Mouse (Mus musculus): ENCODE measurements around the gene Cyp2a12. TPM values are rescaled to one million over a fixed set of nuclear protein-coding genes. Genes with fewer than 3 reads are reported as not detected.

Cyp2a12 gene
- polyA plus RNA-seq, 1 experiment = 0.05 TPM

DNA sequence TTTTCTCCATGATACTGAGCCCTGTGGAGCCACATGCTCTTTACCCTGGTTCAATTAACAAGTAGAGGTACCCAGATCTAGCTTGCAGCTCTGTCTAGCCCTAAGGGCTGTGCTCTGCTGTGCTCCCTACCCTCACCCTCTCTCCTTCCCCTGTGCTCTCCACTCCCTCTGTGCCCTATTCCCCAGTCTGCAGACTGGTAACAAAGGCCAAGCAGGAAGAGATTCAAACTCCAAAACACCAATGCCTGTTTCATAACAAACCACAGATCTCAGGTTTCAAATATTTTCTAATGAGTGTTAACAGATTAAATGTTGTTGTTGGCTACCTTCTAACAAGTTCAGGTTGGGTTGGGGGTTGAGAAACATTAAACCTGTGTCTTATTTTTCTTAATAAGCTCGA is 49.8 kb downstream of the Cyp2a12 start:
- no peaks in the 10 kb centered on the region for H3K4me1 ChIP-seq (ENCODE audit: control insufficient read depth, insufficient read depth, insufficient read length)
- whole genome bisulfite sequencing = 63% methylated on average over 1 of the region's 1 CpGs
- H3K4me3 ChIP-seq (ENCODE audit: extremely low read depth, insufficient read depth, insufficient read length) = no peak overlapping the region
- H3K27me3 ChIP-seq (ENCODE audit: control insufficient read depth, insufficient read depth, low read length) = no peaks in the 10 kb centered on the region
- no peak for DNase-seq (ENCODE audit: low read depth in 1 of 2, low spot score in 2 of 2)
- H3K36me3 ChIP-seq (ENCODE audit: control insufficient read depth, insufficient read depth, low read length) = no peaks in the 10 kb centered on the region
- TF ChIP-seq POLR2A (IDR thresholded peaks at IDR 0.05; ENCODE audit: low read depth, low read length) = no peak
- TF ChIP-seq CTCF (IDR thresholded peaks at IDR 0.05; ENCODE audit: extremely low read depth, insufficient read depth, insufficient read length, insufficient replicate concordance) = no peak
- H3K27ac ChIP-seq (ENCODE audit: insufficient read depth, low read length) = no peak overlapping the region

DNA sequence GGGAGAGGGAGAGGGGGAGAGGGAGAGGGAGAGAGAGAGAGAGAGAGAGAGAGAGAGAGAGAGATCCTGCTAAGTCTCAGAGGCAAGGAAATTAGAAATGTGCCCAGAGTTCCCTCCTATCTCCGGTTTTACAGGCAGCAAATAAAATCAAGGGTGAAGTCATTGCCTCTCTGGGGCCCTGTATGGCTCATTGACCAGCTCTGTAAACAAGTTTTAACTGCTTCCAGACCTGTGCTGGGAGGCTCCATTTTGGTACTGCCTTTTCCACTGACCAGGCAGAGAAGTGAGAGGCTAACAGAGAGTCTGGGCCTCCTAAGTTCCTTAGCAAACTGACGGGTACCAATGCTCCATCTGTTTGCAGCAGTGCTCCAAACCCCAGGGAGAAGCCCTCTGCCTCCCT is 52.7 kb downstream of the Cyp2a12 start:
- H3K36me3 ChIP-seq (ENCODE audit: control insufficient read depth, insufficient read depth, low read length) = no peaks in the 10 kb centered on the region
- no peaks in the 10 kb centered on the region for H3K27me3 ChIP-seq (ENCODE audit: control insufficient read depth, insufficient read depth, low read length)
- TF ChIP-seq POLR2A (IDR thresholded peaks at IDR 0.05; ENCODE audit: low read depth, low read length) = no peak
- no peak for TF ChIP-seq CTCF (IDR thresholded peaks at IDR 0.05; ENCODE audit: extremely low read depth, insufficient read depth, insufficient read length, insufficient replicate concordance)
- no peak overlapping the region for H3K4me3 ChIP-seq (ENCODE audit: extremely low read depth, insufficient read depth, insufficient read length)
- H3K4me1 ChIP-seq (ENCODE audit: control insufficient read depth, insufficient read depth, insufficient read length) = no peaks in the 10 kb centered on the region
- WGBS = 64% methylated on average over 2 of the region's 2 CpGs
- no peak for DNase-seq (ENCODE audit: low read depth in 1 of 2, low spot score in 2 of 2)
- H3K27ac ChIP-seq (ENCODE audit: insufficient read depth, low read length) = no peak overlapping the region

Other genes with a start within 250 kb of the Cyp2a12 start
- gene Cyp2g1, start 220.2 kb upstream of the Cyp2a12 start, polyA plus RNA-seq (2012; rRNA removed) = not detected in 2 replicates
- not detected in 2 replicates for gene Cyp2a5, start 193.8 kb upstream of the Cyp2a12 start, polyA plus RNA-seq (2012; rRNA removed)
- gene Cyp2a22, start 89.7 kb upstream of the Cyp2a12 start, polyA plus RNA-seq (2012; rRNA removed) = not detected in 2 replicates
- gene Cyp2f2, start 90.8 kb downstream of the Cyp2a12 start, polyA plus RNA-seq (2012; rRNA removed) = 0.12 and 0.34 TPM in 2 replicates
- gene Cyp2t4, start 124.6 kb downstream of the Cyp2a12 start, polyA plus RNA-seq (2012; rRNA removed) = not detected in 2 replicates
- 83.0 and 97.5 TPM in 2 replicates for gene Egln2, start 137.7 kb downstream of the Cyp2a12 start, polyA plus RNA-seq (2012; rRNA removed)
- gene Rab4b, start 149.8 kb downstream of the Cyp2a12 start, polyA plus RNA-seq (2012; rRNA removed) = 78.8 and 111 TPM in 2 replicates
- not detected in 2 replicates for gene Gm21983, start 152.0 kb downstream of the Cyp2a12 start, polyA plus RNA-seq (2012; rRNA removed)
- gene Mia, start 152.1 kb downstream of the Cyp2a12 start, polyA plus RNA-seq (2012; rRNA removed) = 1.0 and 2.3 TPM in 2 replicates
- 9.5 and 12.1 TPM in 2 replicates for gene BC024978, start 166.7 kb downstream of the Cyp2a12 start, polyA plus RNA-seq (2012; rRNA removed)
- gene Snrpa, start 167.2 kb downstream of the Cyp2a12 start, polyA plus RNA-seq (2012; rRNA removed) = 93.7 and 142 TPM in 2 replicates
- gene Itpkc, start 199.6 kb downstream of the Cyp2a12 start, polyA plus RNA-seq (2012; rRNA removed) = 5.9 and 7.0 TPM in 2 replicates
- 28.9 and 36.4 TPM in 2 replicates for gene Coq8b, start 203.9 kb downstream of the Cyp2a12 start, polyA plus RNA-seq (2012; rRNA removed)
- 6.1 and 7.6 TPM in 2 replicates for gene Numbl, start 229.4 kb downstream of the Cyp2a12 start, polyA plus RNA-seq (2012; rRNA removed)

All from spleen, adult 2 months (tissue).